Mouse (Mus musculus) neural tube, embryonic 15.5 days (tissue): ENCODE data around the gene Serpina6. TPM values are rescaled to one million over a fixed set of nuclear protein-coding genes. Genes with fewer than 3 reads are reported as not detected.

Experiments
- ATAC-seq: fragments of 200-750 bp; cut with Nextera tagmentation; 2 replicates; pipeline ENCODE4 v1.8.0; 2017; ENCODE audit warnings: mild to moderate bottlenecking, moderate TSS enrichment, moderate library complexity; ENCODE audit not compliant: low FRiP score
- H3K27ac ChIP-seq: fragments of 300-500 bp; sonication (generic); replicated peaks from 2 replicates; pipeline ENCODE4 v1.5.1; 2015; ENCODE audit warnings: mild to moderate bottlenecking, inconsistent platforms
- H3K27me3 ChIP-seq: fragments of 300-500 bp; sonication (generic); replicated peaks from 2 replicates; pipeline ENCODE4 v1.6.1; 2015; ENCODE audit warnings: inconsistent platforms
- H3K36me3 ChIP-seq: fragments of 300-500 bp; sonication (generic); 2 replicates; pipeline ENCODE4 v1.6.1; 2015; ENCODE audit warnings: inconsistent platforms
- H3K4me1 ChIP-seq: fragments of 300-500 bp; sonication (generic); 2 replicates; pipeline ENCODE4 v1.6.1; 2015; ENCODE audit warnings: inconsistent platforms
- H3K4me2 ChIP-seq: fragments of 300-500 bp; sonication (generic); 2 replicates; pipeline ENCODE4 v1.6.1; 2015; ENCODE audit warnings: inconsistent platforms, mild to moderate bottlenecking, moderate library complexity
- H3K4me3 ChIP-seq: fragments of 300-500 bp; sonication (generic); replicated peaks from 2 replicates; pipeline ENCODE4 v1.5.1; 2015; ENCODE audit warnings: mild to moderate bottlenecking, inconsistent platforms
- H3K9ac ChIP-seq: fragments of 300-500 bp; sonication (generic); replicated peaks from 2 replicates; pipeline ENCODE4 v1.6.1; 2015; ENCODE audit warnings: mild to moderate bottlenecking, inconsistent platforms
- H3K9me3 ChIP-seq: fragments of 300-500 bp; sonication (generic); replicated peaks from 2 replicates; pipeline ENCODE4 v1.6.1; 2016; ENCODE audit warnings: inconsistent platforms
- WGBS: fragments of 180-500 bp; shearing (Covaris S2); methylation state at CpG from one replicate; pipeline ENCODE4 v1.1.7; 2015; ENCODE audit warnings: mixed read lengths; 5-methylcytosine and 5-hydroxymethylcytosine counted together
- polyA plus RNA-seq: library from polyadenylated mRNA; unstranded; fragments of >200 nt; fragmentation: Nextera tagmentation; extraction: Ambion mirVana; gene quantifications from 2 replicates; pipeline ENCODE4 v1.2.1, GENCODE M21; 2015

The Serpina6 gene
- 0.42 and 3.6 TPM in 2 replicates for polyA plus RNA-seq

- H3K36me3 ChIP-seq = no peaks in the 10 kb centered on the region
- H3K4me3 ChIP-seq = no peak within 1 kb of the TSS
- no peaks in the 10 kb centered on the region for H3K27me3 ChIP-seq
- WGBS = 84% methylated on average over 9 of the region's 9 CpGs
- H3K4me2 ChIP-seq = no peak within 1 kb of the TSS
- no peak for ATAC-seq
- no peaks in the 10 kb centered on the region for H3K9me3 ChIP-seq
- H3K4me1 ChIP-seq = no peaks in the 10 kb centered on the region
- no peak within 1 kb of the TSS for H3K9ac ChIP-seq
- H3K27ac ChIP-seq = no peak within 1 kb of the TSS
These were observed at the start of gene Serpina6 for GRCm38 (mm10) chr12:103656848-103657626. Gene Serpina6 (minus strand): TSS chr12:103657212.

- Histone ChIP-seq H3K36me3 (no peaks in the 10 kb centered on the region), H3K4me3 (no peak overlapping the region)
- no peak for ATAC-seq
These were observed 49.1 kb upstream of the Serpina6 start for GRCm38 (mm10) chr12:103706113-103706512.

GRCm38 (mm10) chr12:103705547-103705946 lies 48.5 kb upstream of the Serpina6 start:
- Histone ChIP-seq H3K9ac (no peak overlapping the region), H3K4me2 (no peak overlapping the region), H3K27ac (no peak overlapping the region), H3K4me1 (no peaks in the 10 kb centered on the region), H3K36me3 (no peaks in the 10 kb centered on the region), H3K4me3 (no peak overlapping the region), H3K27me3 (no peaks in the 10 kb centered on the region), H3K9me3 (no peaks in the 10 kb centered on the region)
- no peak for ATAC-seq
- WGBS = 65% methylated on average over 2 of the region's 2 CpGs

More at GRCm38 (mm10) chr12:103706113-103706512, 49.1 kb upstream of the Serpina6 start:
- H3K4me1 ChIP-seq = no peaks in the 10 kb centered on the region
- 90% methylated on average over 4 of the region's 4 CpGs for WGBS
- H3K9me3 ChIP-seq = no peaks in the 10 kb centered on the region
- H3K9ac ChIP-seq = no peak overlapping the region
- no peak overlapping the region for H3K27ac ChIP-seq
- no peak overlapping the region for H3K4me2 ChIP-seq
- no peaks in the 10 kb centered on the region for H3K27me3 ChIP-seq

- 84% methylated on average over 4 of the region's 4 CpGs for WGBS
- H3K4me3 ChIP-seq = no peak overlapping the region
- ATAC-seq = no peak
These were observed 43.2 kb upstream of the Serpina6 start for GRCm38 (mm10) chr12:103700144-103700750.

GRCm38 (mm10) chr12:103695429-103695828 lies 38.4 kb upstream of the Serpina6 start, which contains the start of gene Serpina1f:
Gene Serpina1f (minus strand): TSS chr12:103695529.
- Histone ChIP-seq H3K36me3 (no peaks in the 10 kb centered on the region), H3K4me1 (no peaks in the 10 kb centered on the region), H3K4me2 (no peak within 1 kb of the TSS), H3K4me3 (no peak within 1 kb of the TSS), H3K9me3 (no peaks in the 10 kb centered on the region), H3K9ac (no peak within 1 kb of the TSS), H3K27me3 (no peaks in the 10 kb centered on the region), H3K27ac (no peak within 1 kb of the TSS)
- no peak for ATAC-seq
- WGBS = 91% methylated on average over 8 of the region's 8 CpGs

More at GRCm38 (mm10) chr12:103700144-103700750, 43.2 kb upstream of the Serpina6 start:
- no peaks in the 10 kb centered on the region for H3K4me1 ChIP-seq
- H3K9me3 ChIP-seq = no peaks in the 10 kb centered on the region
- no peaks in the 10 kb centered on the region for H3K27me3 ChIP-seq
- H3K9ac ChIP-seq = no peak overlapping the region
- no peak overlapping the region for H3K4me2 ChIP-seq
- H3K27ac ChIP-seq = no peak overlapping the region
- H3K36me3 ChIP-seq = no peaks in the 10 kb centered on the region

- H3K27me3 ChIP-seq = no peaks in the 10 kb centered on the region
- WGBS = 19% methylated on average over 3 of the region's 3 CpGs
- H3K27ac ChIP-seq = no peak overlapping the region
- no peak overlapping the region for H3K9ac ChIP-seq
- H3K36me3 ChIP-seq = no peaks in the 10 kb centered on the region
- no peak overlapping the region for H3K4me2 ChIP-seq
- H3K4me3 ChIP-seq = no peak overlapping the region
- no peak for ATAC-seq
- no peaks in the 10 kb centered on the region for H3K4me1 ChIP-seq
- H3K9me3 ChIP-seq = no peaks in the 10 kb centered on the region
These were observed 31.3 kb upstream of the Serpina6 start for GRCm38 (mm10) chr12:103688221-103688814.

GRCm38 (mm10) chr12:103687021-103687420 lies 30.0 kb upstream of the Serpina6 start:
- WGBS = 72% methylated on average over 7 of the region's 7 CpGs
- no peak overlapping the region for H3K27ac ChIP-seq
- H3K9me3 ChIP-seq = no peaks in the 10 kb centered on the region
- H3K4me2 ChIP-seq = no peak overlapping the region
- no peaks in the 10 kb centered on the region for H3K27me3 ChIP-seq
- no peaks in the 10 kb centered on the region for H3K4me1 ChIP-seq
- no peak overlapping the region for H3K9ac ChIP-seq
- ATAC-seq = no peak
- no peaks in the 10 kb centered on the region for H3K36me3 ChIP-seq
- H3K4me3 ChIP-seq = no peak overlapping the region

- H3K9me3 ChIP-seq = no peaks in the 10 kb centered on the region
- H3K4me2 ChIP-seq = no peak overlapping the region
- no peak overlapping the region for H3K9ac ChIP-seq
- H3K4me1 ChIP-seq = no peaks in the 10 kb centered on the region
- H3K27me3 ChIP-seq = no peaks in the 10 kb centered on the region
- no peak overlapping the region for H3K4me3 ChIP-seq
- no peaks in the 10 kb centered on the region for H3K36me3 ChIP-seq
- WGBS = 85% methylated on average over 3 of the region's 3 CpGs
- no peak for ATAC-seq
- H3K27ac ChIP-seq = no peak overlapping the region
These were observed 29.0 kb upstream of the Serpina6 start for GRCm38 (mm10) chr12:103686050-103686449.

- Histone ChIP-seq H3K27me3 (no peaks in the 10 kb centered on the region), H3K4me3 (no peak overlapping the region), H3K9ac (no peak overlapping the region), H3K27ac (no peak overlapping the region), H3K36me3 (no peaks in the 10 kb centered on the region), H3K4me1 (no peaks in the 10 kb centered on the region), H3K4me2 (no peak overlapping the region), H3K9me3 (no peaks in the 10 kb centered on the region)
- ATAC-seq = no peak
- 89% methylated on average over 3 of the region's 3 CpGs for WGBS
These were observed 28.4 kb upstream of the Serpina6 start for GRCm38 (mm10) chr12:103685386-103685785.

- 61% methylated on average over 4 of the region's 4 CpGs for WGBS
These were observed 26.8 kb upstream of the Serpina6 start for GRCm38 (mm10) chr12:103683775-103684174.

GRCm38 (mm10) chr12:103681739-103682138 lies 24.7 kb upstream of the Serpina6 start:
- no peak for ATAC-seq
- no peak overlapping the region for H3K27ac ChIP-seq

More at GRCm38 (mm10) chr12:103683775-103684174, 26.8 kb upstream of the Serpina6 start:
- Histone ChIP-seq H3K4me2 (no peak overlapping the region), H3K27me3 (no peaks in the 10 kb centered on the region), H3K27ac (no peak overlapping the region), H3K4me1 (no peaks in the 10 kb centered on the region), H3K36me3 (no peaks in the 10 kb centered on the region), H3K9ac (no peak overlapping the region), H3K4me3 (no peak overlapping the region), H3K9me3 (no peaks in the 10 kb centered on the region)
- ATAC-seq = no peak

GRCm38 (mm10) chr12:103681169-103681568 lies 24.2 kb upstream of the Serpina6 start:
- 75% methylated on average over 2 of the region's 2 CpGs for WGBS

More at GRCm38 (mm10) chr12:103681739-103682138, 24.7 kb upstream of the Serpina6 start:
- no peaks in the 10 kb centered on the region for H3K27me3 ChIP-seq
- H3K4me3 ChIP-seq = no peak overlapping the region
- no peaks in the 10 kb centered on the region for H3K9me3 ChIP-seq
- H3K4me1 ChIP-seq = no peaks in the 10 kb centered on the region
- H3K9ac ChIP-seq = no peak overlapping the region
- H3K4me2 ChIP-seq = no peak overlapping the region
- 78% methylated on average over 2 of the region's 2 CpGs for WGBS
- H3K36me3 ChIP-seq = no peaks in the 10 kb centered on the region

More at GRCm38 (mm10) chr12:103681169-103681568, 24.2 kb upstream of the Serpina6 start:
- H3K9ac ChIP-seq = no peak overlapping the region
- no peaks in the 10 kb centered on the region for H3K4me1 ChIP-seq
- H3K9me3 ChIP-seq = no peaks in the 10 kb centered on the region
- no peak overlapping the region for H3K27ac ChIP-seq
- ATAC-seq = no peak
- no peaks in the 10 kb centered on the region for H3K27me3 ChIP-seq
- no peak overlapping the region for H3K4me3 ChIP-seq
- H3K4me2 ChIP-seq = no peak overlapping the region
- H3K36me3 ChIP-seq = no peaks in the 10 kb centered on the region
